8 mouse cellular contexts compared by ENCODE assay signal in genomic region chr1:89967585-89967984, GRCm38 (mm10). TPM values are rescaled to one million over a fixed set of nuclear protein-coding genes. Genes with fewer than 3 reads are reported as not detected.
DNase-seq lines count a peak whose midpoint lies in the region; ATAC-seq and TF ChIP-seq lines count a peak whose summit lies in the region.
"Had no signal": no experiment of that assay in that cellular context is flagged by ENCODE, and none has a peak within 500 bp of the region (broad histone marks: within the 10 kb centered on the region; RNA-seq: fewer than 3 reads in every experiment).

No protein-coding gene starts in this region.

- 17% methylated on average over 9 of the region's 9 CpGs for WGBS in forebrain, embryonic 10.5 days
- 15% methylated on average over 9 of the region's 9 CpGs for WGBS in hindbrain, embryonic 16.5 days
- 15% methylated on average over 9 of the region's 9 CpGs for WGBS in neural tube, embryonic 14.5 days

- peak overlapping the region; percentile 97 for H3K4me2 ChIP-seq in hindbrain, embryonic 16.5 days (ENCODE audit: low read length)
- peak overlapping the region; percentile 93 for H3K4me2 ChIP-seq in neural tube, embryonic 14.5 days (ENCODE audit: low read depth, low read length)

- peaks cover 25% of the 10 kb centered on the region for H3K4me1 ChIP-seq in forebrain, embryonic 10.5 days
- peaks cover 8% of the 10 kb centered on the region for H3K4me1 ChIP-seq in hindbrain, embryonic 16.5 days (ENCODE audit: control insufficient read depth, insufficient read depth, low read depth, low read length)
- peaks cover 10% of the 10 kb centered on the region; the same call in 1 of the 2 replicates for H3K4me1 ChIP-seq in neural tube, embryonic 14.5 days (ENCODE audit: control insufficient read depth, insufficient read depth, low read length)

- TF ChIP-seq CTCF in left cerebral cortex, adult 2 months (IDR thresholded peaks at IDR 0.05): no peak

- H3K9me3 ChIP-seq in forebrain, embryonic 10.5 days: no peaks in the 10 kb centered on the region
- no peaks in the 10 kb centered on the region for H3K9me3 ChIP-seq in hindbrain, embryonic 16.5 days (ENCODE audit: control insufficient read depth, low read length)
- no peaks in the 10 kb centered on the region for H3K9me3 ChIP-seq in neural tube, embryonic 14.5 days (ENCODE audit: control insufficient read depth, low read length)

- H3K36me3 ChIP-seq in forebrain, embryonic 10.5 days (replicated peaks): no peaks in the 10 kb centered on the region
- H3K36me3 ChIP-seq in hindbrain, embryonic 16.5 days (ENCODE audit: control insufficient read depth, insufficient read depth, low read length): no peaks in the 10 kb centered on the region
- no peaks in the 10 kb centered on the region for H3K36me3 ChIP-seq in neural tube, embryonic 14.5 days (ENCODE audit: control insufficient read depth, insufficient read depth, low read length)

- H3K27me3 ChIP-seq in forebrain, embryonic 10.5 days (ENCODE audit: poor library complexity, severe bottlenecking): peaks cover 99% of the 10 kb centered on the region
- peaks cover 11% of the 10 kb centered on the region for H3K27me3 ChIP-seq in hindbrain, embryonic 16.5 days (replicated peaks; ENCODE audit: control insufficient read depth, insufficient read depth, low read length)
- peaks cover 10% of the 10 kb centered on the region for H3K27me3 ChIP-seq in neural tube, embryonic 14.5 days (ENCODE audit: control insufficient read depth, insufficient read depth, low read length)

- peak overlapping the region; percentile 57 for H3K4me3 ChIP-seq in left cerebral cortex, adult 2 months
- peak overlapping the region; percentile 63 for H3K4me3 ChIP-seq in forebrain, embryonic 10.5 days
- H3K4me3 ChIP-seq in hindbrain, embryonic 16.5 days (ENCODE audit: low read length): peak overlapping the region; percentile 64
- peak overlapping the region; percentile 52 for H3K4me3 ChIP-seq in neural tube, embryonic 14.5 days (ENCODE audit: low read depth, low read length)

- H3K27ac ChIP-seq in left cerebral cortex, adult 2 months: no peak overlapping the region; the same call in 1 of the 2 replicates
- no peak overlapping the region for H3K27ac ChIP-seq in forebrain, embryonic 10.5 days
- peak overlapping the region; percentile 76 for H3K27ac ChIP-seq in hindbrain, embryonic 16.5 days (ENCODE audit: low read depth, low read length)
- no peak overlapping the region for H3K27ac ChIP-seq in neural tube, embryonic 14.5 days (ENCODE audit: low read depth, low read length)

- intact Hi-C loops in left cerebral cortex, adult 2 months (cut with DNase I): no loop called here

- no peak for DNase-seq in left cerebral cortex, adult 2 months (ENCODE audit: extremely low spot score in 1 of 2, low spot score in 2 of 2)
- no peak for DNase-seq in left cerebral cortex, adult 18-20 months (ENCODE audit: low spot score in 2 of 2)
- DNase-seq in forebrain, embryonic 10.5 days (ENCODE audit: extremely low spot score, low spot score): no peak
- DNase-seq in thymus, postnatal 10 days (ENCODE audit: low spot score in 2 of 2): no peak
- DNase-seq in adipocyte (ENCODE audit: low spot score): no peak
- DNase-seq: thymus, postnatal 14 days had no signal

- H3K9ac ChIP-seq in hindbrain, embryonic 16.5 days (ENCODE audit: low read depth, low read length): peak overlapping the region; percentile 39; the same call in 1 of the 2 replicates
- peak overlapping the region; percentile 64 for H3K9ac ChIP-seq in neural tube, embryonic 14.5 days (replicated peaks; ENCODE audit: low read depth, low read length)

- ATAC-seq in hindbrain, embryonic 16.5 days: no peak
- no peak for ATAC-seq in neural tube, embryonic 14.5 days (ENCODE audit: low read depth)

RNA-seq across cellular contexts. Expression of gene Gbx2, which starts 36.6 kb away (rescaled TPM):
- total RNA-seq in left cerebral cortex, adult 2 months (2021): under 1 TPM; 0.25 to 0.56 TPM
- under 1 TPM; 0.21 to 0.89 TPM for total RNA-seq in left cerebral cortex, adult 18-20 months (2021)
- polyA plus RNA-seq in forebrain, embryonic 10.5 days (2016; fragmentation: Nextera tagmentation; extraction: Ambion mirVana): 1.2 and 1.5 TPM in 2 replicates
- polyA plus RNA-seq in hindbrain, embryonic 16.5 days (2015; fragmentation: Nextera tagmentation; extraction: Ambion mirVana): 33.0 and 35.8 TPM in 2 replicates
- polyA plus RNA-seq in neural tube, embryonic 14.5 days (2014; fragmentation: Nextera tagmentation; extraction: Ambion mirVana): 25.4 and 30.9 TPM in 2 replicates

RNA-seq across cellular contexts. Expression of gene Asb18, which starts 46.9 kb away (rescaled TPM):
- total RNA-seq in left cerebral cortex, adult 2 months (2021): 1 to 10 TPM; 1.1 to 1.3 TPM
- total RNA-seq in left cerebral cortex, adult 18-20 months (2021): under 1 TPM; 0.84 to 0.98 TPM
- not detected in 2 replicates for polyA plus RNA-seq in forebrain, embryonic 10.5 days (2016; fragmentation: Nextera tagmentation; extraction: Ambion mirVana)
- 0.67 and 0.75 TPM in 2 replicates for polyA plus RNA-seq in hindbrain, embryonic 16.5 days (2015; fragmentation: Nextera tagmentation; extraction: Ambion mirVana)
- polyA plus RNA-seq in neural tube, embryonic 14.5 days (2014; fragmentation: Nextera tagmentation; extraction: Ambion mirVana): 0.37 and 0.62 TPM in 2 replicates

Comparison
In these comparisons a context has a peak if more than half of its experiments do, and no peak if none do; other contexts are left out.
1. RNA of gene Gbx2, which starts 36.6 kb away (polyA plus RNA-seq): 33.0 to 35.8 TPM in hindbrain, embryonic 16.5 days and 25.4 to 30.9 TPM in neural tube, embryonic 14.5 days; 1.2 to 1.5 TPM in forebrain, embryonic 10.5 days; every median in the first group is over 10 times any median in the second.
2. Peak in every context shown above with its lines, with median percentiles within 50 percentile points of each other: H3K4me3 ChIP-seq.